ENCODE assay signal across 24 mouse cellular contexts in genomic region chr11:66514346-66514745, GRCm38 (mm10). TPM values are rescaled to one million over a fixed set of nuclear protein-coding genes. Genes with fewer than 3 reads are reported as not detected.
"Had no signal": no experiment of that assay in that cellular context is flagged by ENCODE, and none has a peak within 500 bp of the region (broad histone marks: within the 10 kb centered on the region; RNA-seq: fewer than 3 reads in every experiment).

No protein-coding gene starts in this region.

- H3K4me2 ChIP-seq: heart, embryonic 12.5 days; hindbrain, embryonic 12.5 days; hindbrain, embryonic 14.5 days; intestine, embryonic 15.5 days; limb, embryonic 12.5 days; liver, embryonic 11.5 days; liver, embryonic 13.5 days; liver, embryonic 15.5 days had no signal

- H3K27me3 ChIP-seq: hindbrain, embryonic 12.5 days; intestine, embryonic 15.5 days; liver, embryonic 13.5 days; liver, embryonic 15.5 days had no signal

- ATAC-seq: forebrain, embryonic 16.5 days; hindbrain, embryonic 16.5 days; inflammation-experienced regulatory T-cells, adult 6 months; intestine, embryonic 15.5 days; intestine, postnatal 0 days; liver, postnatal 0 days had no signal

- H3K4me3 ChIP-seq: gastrocnemius, adult 2 months; heart, adult 2 months; heart, embryonic 12.5 days; hindbrain, embryonic 10.5 days; hindbrain, embryonic 12.5 days; intestine, embryonic 15.5 days; layer of hippocampus, adult 2 months; left cerebral cortex, adult 2 months; limb, embryonic 10.5 days; limb, embryonic 12.5 days; liver, embryonic 13.5 days; liver, embryonic 15.5 days had no signal

- H3K9ac ChIP-seq: heart, embryonic 12.5 days; hindbrain, embryonic 12.5 days; hindbrain, embryonic 14.5 days; intestine, embryonic 15.5 days; limb, embryonic 12.5 days; liver, embryonic 13.5 days; liver, embryonic 15.5 days; liver, postnatal 0 days had no signal

- H3K27ac ChIP-seq: gastrocnemius, adult 2 months; heart, adult 2 months; hindbrain, embryonic 10.5 days; hindbrain, embryonic 12.5 days; hindbrain, embryonic 14.5 days; intestine, embryonic 15.5 days; layer of hippocampus, adult 2 months; left cerebral cortex, adult 2 months; limb, embryonic 10.5 days; limb, embryonic 12.5 days; liver, embryonic 13.5 days; liver, embryonic 15.5 days had no signal

- H3K36me3 ChIP-seq: heart, embryonic 12.5 days; hindbrain, embryonic 10.5 days; hindbrain, embryonic 12.5 days; intestine, embryonic 15.5 days; limb, embryonic 10.5 days; limb, embryonic 12.5 days; liver, embryonic 13.5 days; liver, embryonic 15.5 days had no signal

- DNase-seq: gastrocnemius, adult 2 months; gastrocnemius, postnatal 10 days; gastrocnemius, postnatal 25 days; heart, adult 2 months; heart, postnatal 10 days; heart, postnatal 4 days; liver; liver, embryonic 13.5 days; liver, postnatal 0 days had no signal

- H3K9me3 ChIP-seq: heart, embryonic 12.5 days; hindbrain, embryonic 10.5 days; hindbrain, embryonic 12.5 days; intestine, embryonic 15.5 days; limb, embryonic 10.5 days; limb, embryonic 12.5 days; liver, embryonic 13.5 days; liver, embryonic 15.5 days had no signal

- H3K4me1 ChIP-seq: heart, embryonic 12.5 days; hindbrain, embryonic 12.5 days; intestine, embryonic 15.5 days; limb, embryonic 10.5 days; limb, embryonic 12.5 days; liver, embryonic 13.5 days; liver, embryonic 15.5 days had no signal

RNA-seq across cellular contexts. Expression of gene Shisa6, which starts 11.4 kb away (rescaled TPM):
- polyA plus RNA-seq: inflammation-experienced regulatory T-cells, adult 6 months; liver, embryonic 13.5 days; liver, embryonic 15.5 days; liver, postnatal 0 days had no signal
